29 mouse cellular contexts compared by ENCODE assay signal in the genomic region with DNA sequence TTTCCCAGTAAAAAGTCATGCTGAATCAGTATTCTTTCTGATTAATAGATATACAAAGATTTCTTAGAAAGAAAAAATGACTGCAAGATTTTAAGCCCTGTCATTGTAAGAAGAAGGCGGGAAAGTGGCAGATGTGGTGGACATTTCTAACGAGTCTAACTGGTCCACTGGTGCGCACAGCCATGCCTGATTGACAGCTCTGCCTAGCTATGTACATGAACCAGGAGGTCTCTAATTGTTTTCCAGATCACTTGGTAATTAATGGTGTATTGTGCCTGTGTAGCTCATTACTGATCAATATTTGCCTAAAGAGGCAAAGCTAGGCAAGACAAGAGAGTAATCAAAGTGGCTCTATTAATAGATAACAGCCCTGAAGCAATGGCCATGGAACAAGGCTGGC.
DNase-seq lines count a peak whose midpoint lies in the region; ATAC-seq lines count a peak whose summit lies in the region.
"Had no signal": no experiment of that assay in that cellular context is flagged by ENCODE, and none has a peak within 500 bp of the region (broad histone marks: within the 10 kb centered on the region; RNA-seq: fewer than 3 reads in every experiment).

No protein-coding gene starts in this region.

- no peaks in the 10 kb centered on the region for H3K36me3 ChIP-seq in forebrain, embryonic 12.5 days (replicated peaks)
- H3K36me3 ChIP-seq in forebrain, embryonic 13.5 days (ENCODE audit: poor library complexity, severe bottlenecking) = no peaks in the 10 kb centered on the region
- no peaks in the 10 kb centered on the region for H3K36me3 ChIP-seq in kidney, embryonic 16.5 days (ENCODE audit: insufficient read depth, low read length)
- H3K36me3 ChIP-seq: embryonic facial prominence, embryonic 12.5 days; embryonic facial prominence, embryonic 15.5 days; G1E; heart, embryonic 10.5 days; heart, embryonic 13.5 days; hindbrain, embryonic 15.5 days had no signal

- no peak overlapping the region for H3K9ac ChIP-seq in forebrain, embryonic 12.5 days
- H3K9ac ChIP-seq in forebrain, embryonic 13.5 days = no peak overlapping the region
- no peak overlapping the region for H3K9ac ChIP-seq in kidney, embryonic 16.5 days (replicated peaks; ENCODE audit: low read length)
- H3K9ac ChIP-seq: embryonic facial prominence, embryonic 12.5 days; embryonic facial prominence, embryonic 15.5 days; heart, embryonic 13.5 days; hindbrain, embryonic 15.5 days had no signal

- no peak overlapping the region for H3K4me3 ChIP-seq in forebrain, embryonic 12.5 days (replicated peaks)
- H3K4me3 ChIP-seq in forebrain, embryonic 13.5 days = no peak overlapping the region
- no peak overlapping the region for H3K4me3 ChIP-seq in kidney, embryonic 16.5 days (ENCODE audit: low read length)
- H3K4me3 ChIP-seq: embryonic facial prominence, embryonic 12.5 days; embryonic facial prominence, embryonic 15.5 days; erythroblast, embryonic 14.5 days; heart, adult 2 months; heart, embryonic 10.5 days; heart, embryonic 13.5 days; hindbrain, embryonic 15.5 days had no signal

- no peaks in the 10 kb centered on the region for H3K27me3 ChIP-seq in forebrain, embryonic 12.5 days
- H3K27me3 ChIP-seq in forebrain, embryonic 13.5 days = no peaks in the 10 kb centered on the region
- no peaks in the 10 kb centered on the region for H3K27me3 ChIP-seq in kidney, embryonic 16.5 days (ENCODE audit: insufficient read depth, low read length)
- H3K27me3 ChIP-seq: CH12.LX; embryonic facial prominence, embryonic 12.5 days; embryonic facial prominence, embryonic 15.5 days; heart, embryonic 13.5 days; hindbrain, embryonic 15.5 days; Patski had no signal

- H3K4me1 ChIP-seq in forebrain, embryonic 12.5 days = no peaks in the 10 kb centered on the region
- no peaks in the 10 kb centered on the region for H3K4me1 ChIP-seq in forebrain, embryonic 13.5 days
- H3K4me1 ChIP-seq in kidney, embryonic 16.5 days (ENCODE audit: insufficient read depth, low read length) = no peaks in the 10 kb centered on the region
- H3K4me1 ChIP-seq: embryonic facial prominence, embryonic 12.5 days; embryonic facial prominence, embryonic 15.5 days; heart, embryonic 10.5 days; heart, embryonic 13.5 days; hindbrain, embryonic 15.5 days had no signal

- H3K9me3 ChIP-seq in forebrain, embryonic 12.5 days = no peaks in the 10 kb centered on the region
- no peaks in the 10 kb centered on the region for H3K9me3 ChIP-seq in forebrain, embryonic 13.5 days (replicated peaks)
- no peaks in the 10 kb centered on the region for H3K9me3 ChIP-seq in kidney, embryonic 16.5 days (ENCODE audit: low read length)
- H3K9me3 ChIP-seq: embryonic facial prominence, embryonic 12.5 days; embryonic facial prominence, embryonic 15.5 days; heart, embryonic 10.5 days; heart, embryonic 13.5 days; hindbrain, embryonic 15.5 days had no signal

- H3K4me2 ChIP-seq in forebrain, embryonic 12.5 days = no peak overlapping the region
- no peak overlapping the region for H3K4me2 ChIP-seq in forebrain, embryonic 13.5 days
- H3K4me2 ChIP-seq in kidney, embryonic 16.5 days (replicated peaks; ENCODE audit: low read depth, low read length) = no peak overlapping the region
- H3K4me2 ChIP-seq: embryonic facial prominence, embryonic 12.5 days; embryonic facial prominence, embryonic 15.5 days; heart, embryonic 13.5 days; hindbrain, embryonic 15.5 days had no signal

- no peak overlapping the region for H3K27ac ChIP-seq in forebrain, embryonic 12.5 days
- H3K27ac ChIP-seq in forebrain, embryonic 13.5 days = no peak overlapping the region
- no peak overlapping the region for H3K27ac ChIP-seq in kidney, embryonic 16.5 days (ENCODE audit: low read length)
- H3K27ac ChIP-seq: embryonic facial prominence, embryonic 12.5 days; embryonic facial prominence, embryonic 15.5 days; heart, adult 2 months; heart, embryonic 10.5 days; heart, embryonic 13.5 days; hindbrain, embryonic 15.5 days had no signal

- no peak for DNase-seq in kidney, adult 8-10 months
- peak; percentile 60 for DNase-seq in retina, embryonic 14.5 days (ENCODE audit: low spot score)
- no peak for DNase-seq in kidney, postnatal 14 days
- DNase-seq: adrenal gland, postnatal 10 days; adrenal gland, postnatal 36 days; B cell, adult 2 months; cerebellum, adult 11 months; cerebellum, adult 2 months; cerebellum, adult 9-11 months; cerebellum, postnatal 25 days; gastrocnemius, postnatal 10 days; gastrocnemius, postnatal 36 days; heart, adult 2 months; heart, postnatal 14 days; heart, postnatal 4 days had no signal

- 46% methylated on average over 3 of the region's 3 CpGs for WGBS in forebrain, embryonic 12.5 days
- 47% methylated on average over 3 of the region's 3 CpGs for WGBS in forebrain, embryonic 13.5 days
- 67% methylated on average over 3 of the region's 3 CpGs for WGBS in kidney, embryonic 16.5 days

- peak; percentile 55; the same call in 1 of the 2 replicates for ATAC-seq in forebrain, embryonic 12.5 days (ENCODE audit: low FRiP score)
- no peak for ATAC-seq in forebrain, embryonic 13.5 days
- peak; percentile 51; the same call in 1 of the 2 replicates for ATAC-seq in kidney, embryonic 16.5 days (ENCODE audit: low FRiP score, low TSS enrichment)
- ATAC-seq: forebrain, embryonic 16.5 days; intestine, postnatal 0 days; Patski had no signal
